Mouse (Mus musculus): ENCODE measurements around the gene Tspo. TPM values are rescaled to one million over a fixed set of nuclear protein-coding genes. Genes with fewer than 3 reads are reported as not detected.
A peak's percentile ranks its signal among the peaks of the same experiment; 100 is the strongest.

Gene Tspo
- total and polyA plus RNA-seq, 2 experiments from 2014 or later, result 9.6 to 17.3 TPM

- Histone ChIP-seq H3K4me2 (ENCODE audit: low read depth, low read length) (no peak overlapping the region), H3K9me3 (ENCODE audit: low read length) (no peaks in the 10 kb centered on the region), H3K27me3 (ENCODE audit: insufficient read depth, low read length) (no peaks in the 10 kb centered on the region), H3K27ac (no peak overlapping the region), H3K4me3 (ENCODE audit: low read length) (no peak overlapping the region), H3K9ac (replicated peaks; ENCODE audit: low read length) (no peak overlapping the region), H3K36me3 (ENCODE audit: insufficient read depth, low read length) (no peaks in the 10 kb centered on the region), H3K4me1 (ENCODE audit: insufficient read depth, low read length) (peaks cover 12% of the 10 kb centered on the region; the same call in 1 of the 2 replicates)
- no peak for TF ChIP-seq CTCF (IDR thresholded peaks at IDR 0.05; ENCODE audit: low read depth)
- no peak for DNase-seq (ENCODE audit: low spot score)
- ATAC-seq, result no peak
- 46% methylated on average over 5 of the region's 5 CpGs for WGBS
Measured at GRCm38 (mm10) chr15:83560941-83561477, 2.4 kb upstream of the Tspo start.

DNA sequence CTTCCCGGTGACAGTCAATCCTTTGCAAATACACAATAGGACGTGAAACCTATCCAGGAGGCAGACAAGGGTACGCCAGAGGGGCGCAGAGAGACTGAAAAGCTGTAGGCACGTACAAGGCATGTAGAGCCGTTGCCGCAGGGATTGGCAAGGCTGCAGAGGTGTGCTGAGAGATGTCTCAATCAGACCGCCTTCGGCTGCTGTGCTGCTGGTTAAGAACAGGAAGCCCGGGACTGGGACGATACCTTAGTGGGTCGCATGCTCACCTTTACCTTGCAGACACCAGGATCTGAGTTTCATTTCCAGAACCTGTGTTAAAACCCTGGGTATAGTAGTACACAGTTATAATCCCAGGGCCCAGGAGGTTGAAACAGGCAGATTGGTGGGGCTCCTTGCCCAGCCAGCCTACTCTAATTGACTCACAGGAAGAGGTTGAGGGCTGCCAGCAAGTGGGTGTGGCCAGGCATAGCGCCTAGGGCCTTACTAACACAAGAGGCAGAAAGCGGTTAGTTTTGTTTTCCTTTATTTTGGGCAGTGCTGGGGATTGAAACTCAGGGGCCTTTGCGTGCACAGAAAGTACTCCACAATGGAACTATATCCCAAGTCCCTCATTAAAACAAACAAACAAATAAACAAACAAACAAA is 644 bp upstream of the Tspo start:
- peak overlapping the region; percentile 33; the same call in 1 of the 2 replicates for H3K4me3 ChIP-seq (ENCODE audit: low read length)
- 37% methylated on average over 15 of the region's 15 CpGs for WGBS
- no peaks in the 10 kb centered on the region for H3K36me3 ChIP-seq (ENCODE audit: insufficient read depth, low read length)
- DNase-seq (ENCODE audit: low spot score), result peak; percentile 77
- TF ChIP-seq CTCF (IDR thresholded peaks at IDR 0.05; ENCODE audit: low read depth), result no peak
- H3K4me1 ChIP-seq (ENCODE audit: insufficient read depth, low read length), result peaks cover 12% of the 10 kb centered on the region; the same call in 1 of the 2 replicates
- H3K27ac ChIP-seq, result no peak overlapping the region
- peak; percentile 68; the same call in 1 of the 2 replicates for ATAC-seq
- no peaks in the 10 kb centered on the region for H3K27me3 ChIP-seq (ENCODE audit: insufficient read depth, low read length)
- peak overlapping the region; percentile 67 for H3K4me2 ChIP-seq (ENCODE audit: low read depth, low read length)
- H3K9ac ChIP-seq (replicated peaks; ENCODE audit: low read length), result peak overlapping the region; percentile 33; the same call in 1 of the 2 replicates
- no peaks in the 10 kb centered on the region for H3K9me3 ChIP-seq (ENCODE audit: low read length)

DNA sequence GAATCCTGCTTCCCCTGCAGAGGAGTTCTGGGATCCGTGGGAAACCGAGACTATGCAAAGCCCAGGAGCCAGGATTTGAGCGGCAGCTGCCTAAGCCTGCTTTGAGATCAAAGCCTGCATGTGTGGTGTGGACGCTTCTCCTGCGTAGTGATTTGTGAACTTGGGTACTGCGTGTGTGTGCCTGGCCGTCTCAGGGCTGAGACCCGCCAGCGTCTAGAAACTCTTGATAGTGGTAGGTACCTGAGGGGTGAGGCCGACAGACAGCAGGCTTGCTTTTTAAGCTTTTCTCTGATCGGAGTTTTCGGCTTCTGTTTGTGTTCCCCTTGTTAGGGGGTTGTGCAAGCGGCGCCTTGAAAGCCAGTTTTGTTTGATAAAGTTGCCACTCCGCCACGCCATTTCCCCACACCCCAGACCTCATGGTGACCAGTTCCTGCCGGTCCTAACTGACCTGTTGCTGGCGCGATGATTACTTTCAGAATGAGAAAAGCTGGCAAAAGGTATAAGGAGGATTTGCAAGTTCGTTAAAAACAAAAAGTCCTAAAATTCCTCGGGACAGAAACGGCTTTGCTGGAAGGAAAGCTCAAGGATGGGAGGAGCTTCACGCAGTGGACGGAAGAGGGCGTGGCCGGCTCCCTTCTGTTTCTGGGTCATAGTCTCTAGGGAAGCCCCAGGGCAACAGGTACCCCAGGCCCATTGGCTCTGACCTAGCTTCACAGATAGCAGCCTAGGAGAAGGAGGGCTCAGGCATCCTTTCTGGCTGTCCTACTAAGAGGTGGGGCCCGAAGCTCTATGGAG is 662 bp downstream of the Tspo start:
- Histone ChIP-seq H3K27me3 (ENCODE audit: insufficient read depth, low read length) (no peaks in the 10 kb centered on the region), H3K4me3 (ENCODE audit: low read length) (peak overlapping the region; percentile 33), H3K9ac (replicated peaks; ENCODE audit: low read length) (peak overlapping the region; percentile 33; the same call in 1 of the 2 replicates), H3K4me1 (ENCODE audit: insufficient read depth, low read length) (peaks cover 12% of the 10 kb centered on the region; the same call in 1 of the 2 replicates), H3K4me2 (ENCODE audit: low read depth, low read length) (peak overlapping the region; percentile 67), H3K9me3 (ENCODE audit: low read length) (no peaks in the 10 kb centered on the region), H3K27ac (no peak overlapping the region), H3K36me3 (ENCODE audit: insufficient read depth, low read length) (no peaks in the 10 kb centered on the region)
- no peak for ATAC-seq
- 3% methylated on average over 27 of the region's 27 CpGs for WGBS
- DNase-seq (ENCODE audit: low spot score), result peak; percentile 22
- no peak for TF ChIP-seq CTCF (IDR thresholded peaks at IDR 0.05; ENCODE audit: low read depth)

DNA sequence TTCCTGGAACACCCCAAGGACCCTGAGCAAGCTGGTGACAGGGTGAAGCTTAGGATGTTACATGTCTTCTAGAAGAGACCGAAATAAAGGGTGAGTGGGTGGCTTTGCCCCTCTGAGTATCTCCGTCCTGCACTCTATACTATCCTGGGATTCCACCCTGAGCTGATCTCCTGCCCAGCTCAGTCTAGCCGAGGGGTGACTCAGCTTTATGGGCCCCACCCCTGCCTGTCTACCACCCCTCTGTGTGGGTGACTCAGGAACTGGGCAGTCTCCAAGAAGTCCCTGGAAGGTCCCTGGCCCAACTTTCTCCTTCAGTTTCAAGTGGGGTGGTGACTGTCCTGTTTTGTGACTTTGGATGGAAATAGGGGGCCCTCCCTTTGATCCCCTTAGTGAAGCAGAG is 2.0 kb downstream of the Tspo start:
- Histone ChIP-seq H3K27me3 (ENCODE audit: insufficient read depth, low read length) (no peaks in the 10 kb centered on the region), H3K4me3 (ENCODE audit: low read length) (no peak overlapping the region), H3K4me1 (ENCODE audit: insufficient read depth, low read length) (peaks cover 12% of the 10 kb centered on the region; the same call in 1 of the 2 replicates), H3K9me3 (ENCODE audit: low read length) (no peaks in the 10 kb centered on the region), H3K27ac (no peak overlapping the region), H3K9ac (replicated peaks; ENCODE audit: low read length) (no peak overlapping the region), H3K4me2 (ENCODE audit: low read depth, low read length) (no peak overlapping the region), H3K36me3 (ENCODE audit: insufficient read depth, low read length) (no peaks in the 10 kb centered on the region)
- DNase-seq (ENCODE audit: low spot score), result no peak
- 84% methylated on average over 3 of the region's 3 CpGs for WGBS
- no peak for TF ChIP-seq CTCF (IDR thresholded peaks at IDR 0.05; ENCODE audit: low read depth)
- ATAC-seq, result no peak

- Histone ChIP-seq H3K4me3 (ENCODE audit: low read length) (no peak overlapping the region), H3K9me3 (ENCODE audit: low read length) (no peaks in the 10 kb centered on the region), H3K4me2 (ENCODE audit: low read depth, low read length) (no peak overlapping the region), H3K9ac (replicated peaks; ENCODE audit: low read length) (no peak overlapping the region), H3K4me1 (ENCODE audit: insufficient read depth, low read length) (peaks cover 12% of the 10 kb centered on the region; the same call in 1 of the 2 replicates), H3K36me3 (ENCODE audit: insufficient read depth, low read length) (no peaks in the 10 kb centered on the region), H3K27me3 (ENCODE audit: insufficient read depth, low read length) (no peaks in the 10 kb centered on the region), H3K27ac (no peak overlapping the region)
- TF ChIP-seq CTCF (IDR thresholded peaks at IDR 0.05; ENCODE audit: low read depth), result no peak
- DNase-seq (ENCODE audit: low spot score) (no peak), ATAC-seq (no peak)
- WGBS, result 67% methylated on average over 5 of the region's 5 CpGs
Measured at GRCm38 (mm10) chr15:83566006-83566405, 2.6 kb downstream of the Tspo start.

DNA sequence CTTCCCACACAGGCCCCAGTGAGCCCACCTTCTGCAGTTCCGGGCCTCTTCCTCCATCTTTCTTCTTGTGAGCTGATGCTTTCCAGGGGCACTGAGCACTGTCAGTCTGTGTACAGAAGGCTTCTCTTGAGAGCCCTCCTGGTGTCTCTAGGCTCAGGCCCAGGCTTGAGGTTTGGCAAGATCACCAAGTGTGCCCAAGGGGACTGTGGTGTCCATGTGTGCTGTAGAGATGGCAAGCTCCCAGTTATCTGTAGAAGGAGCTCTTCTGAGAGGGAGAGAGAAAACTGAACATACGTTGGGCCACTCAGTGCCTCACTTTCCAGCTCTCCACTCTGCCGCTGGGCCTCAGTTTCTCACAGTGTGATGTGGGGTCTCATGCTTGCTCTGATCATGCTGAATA is 4.3 kb downstream of the Tspo start:
- Histone ChIP-seq H3K9ac (replicated peaks; ENCODE audit: low read length) (no peak overlapping the region), H3K36me3 (ENCODE audit: insufficient read depth, low read length) (no peaks in the 10 kb centered on the region), H3K27ac (no peak overlapping the region), H3K9me3 (ENCODE audit: low read length) (no peaks in the 10 kb centered on the region), H3K4me1 (ENCODE audit: insufficient read depth, low read length) (peaks cover 12% of the 10 kb centered on the region; the same call in 1 of the 2 replicates), H3K27me3 (ENCODE audit: insufficient read depth, low read length) (no peaks in the 10 kb centered on the region), H3K4me3 (ENCODE audit: low read length) (no peak overlapping the region), H3K4me2 (ENCODE audit: low read depth, low read length) (no peak overlapping the region)
- ATAC-seq (no peak), DNase-seq (ENCODE audit: low spot score) (no peak)
- TF ChIP-seq CTCF (IDR thresholded peaks at IDR 0.05; ENCODE audit: low read depth), result no peak
- 86% methylated on average over 3 of the region's 3 CpGs for WGBS
